Mouse (Mus musculus) heart, adult 2 months (tissue): ENCODE measurements around the gene Tnfaip3. TPM values are rescaled to one million over a fixed set of nuclear protein-coding genes. Genes with fewer than 3 reads are reported as not detected.

Experiments used
- DNase-seq, 2 experiments: peaks; one replicate each; pipeline ENCODE4 v3.0.0; 2021
- H3K27ac ChIP-seq: fragments of 200-600 bp; 2 replicates; pipeline ENCODE4 v1.8.1; 2022
- H3K27me3 ChIP-seq: fragments of 200-500 bp; 2 replicates; pipeline ENCODE4 v1.6.1; 2012; ENCODE audit warnings: mild to moderate bottlenecking, low read length, inconsistent platforms, mixed read lengths; ENCODE audit not compliant: control insufficient read depth, insufficient read depth
- H3K36me3 ChIP-seq: fragments of 200-500 bp; 2 replicates; pipeline ENCODE4 v1.6.1; 2012; ENCODE audit warnings: low read length, inconsistent platforms; ENCODE audit not compliant: control insufficient read depth, insufficient read depth
- H3K4me1 ChIP-seq: fragments of 200-500 bp; 2 replicates; pipeline ENCODE4 v1.6.1; 2011; ENCODE audit warnings: low read length; ENCODE audit not compliant: control insufficient read depth, insufficient read depth
- H3K4me3 ChIP-seq: fragments of 200-600 bp; 2 replicates; pipeline ENCODE4 v1.8.1; 2022
- H3K79me2 ChIP-seq: fragments of 200-500 bp; replicated peaks from 2 replicates; pipeline ENCODE4 v1.6.1; 2012; ENCODE audit warnings: mild to moderate bottlenecking, inconsistent platforms, low read length, moderate library complexity, mixed read lengths; ENCODE audit not compliant: control insufficient read depth, insufficient read depth
- H3K9ac ChIP-seq: fragments of 200-500 bp; 2 replicates; pipeline ENCODE4 v1.6.1; 2012; ENCODE audit warnings: low read depth, mild to moderate bottlenecking, control low read depth, inconsistent platforms, low read length, mixed read lengths
- CTCF ChIP-seq: fragments of 200-600 bp; IDR thresholded peaks from 2 replicates; pipeline ENCODE4 v1.8.1; 2022; ENCODE audit warnings: antibody characterized with exemption, mild to moderate bottlenecking, moderate library complexity
- EP300 ChIP-seq: fragments of 200-500 bp; IDR thresholded peaks from 2 replicates; pipeline ENCODE4 v1.6.1; 2011; ENCODE audit warnings: low read depth, low read length, control low read depth; ENCODE audit not compliant: insufficient read depth
- POLR2A ChIP-seq: fragments of 200-500 bp; IDR thresholded peaks from 2 replicates; pipeline ENCODE4 v1.6.1; 2011; ENCODE audit warnings: mild to moderate bottlenecking, low read depth, low read length, control low read depth; ENCODE audit not compliant: insufficient read depth
- WGBS: fragments of 180-500 bp; shearing (Covaris S2); methylation state at CpG from one replicate; pipeline ENCODE4 v1.1.7; 2018; 5-methylcytosine and 5-hydroxymethylcytosine counted together
- intact Hi-C: fragments of 180-260 bp; cut with DNase I; formaldehyde crosslinking; loops from one replicate; pipeline ENCODE4 v1.15.1; 2025
- polyA plus RNA-seq: library from polyadenylated mRNA; depleted of rRNA; stranded (reverse); fragments of >200 nt; gene quantifications from 2 replicates; pipeline ENCODE4 v1.2.3, GENCODE M21; 2012
- total RNA-seq, 2 experiments: library from RNA; stranded (reverse); gene quantifications; 2 replicates each; pipeline ENCODE4 v1.2.3; 2021

Gene Tnfaip3
- total and polyA plus RNA-seq, 3 experiments, result 1.5 to 2.1 (median 2.0) TPM

DNA sequence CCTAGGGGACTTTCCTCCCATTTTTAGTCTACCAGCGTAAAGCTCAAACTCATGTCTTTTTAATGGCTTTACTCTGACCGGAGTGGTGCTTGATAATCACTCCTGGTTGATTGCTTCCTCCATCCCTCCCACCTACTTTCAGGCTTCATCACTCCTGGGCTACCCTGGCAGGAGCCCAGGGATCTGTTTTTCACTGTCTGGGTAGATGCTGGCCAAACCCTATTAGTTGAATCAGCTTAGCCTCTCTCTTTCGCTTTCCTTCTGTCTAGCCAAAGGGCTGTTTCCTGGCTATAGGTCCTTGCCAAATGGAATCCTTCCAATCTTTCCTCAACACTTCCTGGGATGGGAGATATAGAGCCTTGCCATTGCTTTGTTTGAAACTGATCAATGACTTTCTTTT is 19.3 kb upstream of the Tnfaip3 start:
- Histone ChIP-seq H3K27ac (no peak overlapping the region), H3K4me3 (no peak overlapping the region), H3K36me3 (no peaks in the 10 kb centered on the region), H3K27me3 (no peaks in the 10 kb centered on the region), H3K9ac (no peak overlapping the region), H3K79me2 (no peaks in the 10 kb centered on the region), H3K4me1 (no peaks in the 10 kb centered on the region; the same call in 1 of the 2 replicates)
- DNase-seq, result no peak
- intact Hi-C loops, result no loop called here
- 34% methylated on average over 3 of the region's 3 CpGs for WGBS
- TF ChIP-seq EP300 (no peak), CTCF (no peak), POLR2A (no peak)

DNA sequence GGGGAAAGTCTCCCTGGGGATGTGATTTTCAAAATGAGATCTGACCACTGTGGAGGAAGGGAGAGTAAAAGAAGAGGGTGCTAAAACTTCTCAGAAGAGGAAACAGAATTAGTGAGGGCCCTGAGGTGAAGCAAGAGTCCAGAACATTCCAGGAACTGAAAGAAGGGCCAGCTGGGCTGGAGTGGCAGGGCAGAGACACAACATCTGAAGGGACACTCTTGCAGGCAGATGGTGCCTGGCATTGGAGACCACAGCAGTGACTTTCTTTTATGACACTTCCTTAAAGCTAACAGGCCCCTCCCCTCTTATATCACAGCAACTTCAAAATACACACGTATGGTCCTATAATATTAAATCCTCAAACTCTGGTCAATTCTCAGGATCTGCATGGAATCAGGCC is 18.2 kb upstream of the Tnfaip3 start:
- no peaks in the 10 kb centered on the region for H3K79me2 ChIP-seq
- H3K36me3 ChIP-seq, result no peaks in the 10 kb centered on the region
- H3K4me1 ChIP-seq, result no peaks in the 10 kb centered on the region; the same call in 1 of the 2 replicates
- intact Hi-C loops, result no loop called here
- H3K27ac ChIP-seq, result no peak overlapping the region
- no peak overlapping the region for H3K4me3 ChIP-seq
- 76% methylated on average over 1 of the region's 1 CpGs for WGBS
- no peak overlapping the region for H3K9ac ChIP-seq
- peak in 1 of 2 experiments; percentile 51 for DNase-seq
- TF ChIP-seq CTCF, result no peak
- no peaks in the 10 kb centered on the region for H3K27me3 ChIP-seq

DNA sequence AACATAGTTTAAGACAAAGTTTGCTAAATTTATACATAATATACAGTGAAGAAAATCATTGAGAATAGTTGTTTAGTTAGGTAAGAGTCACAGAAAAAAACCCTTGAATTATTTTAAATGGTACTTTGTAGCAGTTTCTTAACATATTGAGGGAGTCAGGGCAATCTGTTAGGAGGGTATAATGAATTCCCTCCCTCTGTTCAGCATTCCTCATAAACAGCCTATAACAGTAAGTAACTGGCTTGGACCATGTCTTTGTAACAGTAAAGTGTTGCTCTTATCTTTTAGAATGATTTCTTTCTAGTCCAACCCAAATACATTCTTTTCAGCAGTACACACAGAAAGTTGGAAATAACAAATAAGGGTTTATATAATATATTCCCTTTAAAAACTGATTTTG is 16.4 kb upstream of the Tnfaip3 start:
- H3K4me1 ChIP-seq, result no peaks in the 10 kb centered on the region; the same call in 1 of the 2 replicates
- no peak overlapping the region for H3K27ac ChIP-seq
- TF ChIP-seq EP300 (no peak), POLR2A (no peak), CTCF (no peak)
- H3K79me2 ChIP-seq, result no peaks in the 10 kb centered on the region
- H3K4me3 ChIP-seq, result no peak overlapping the region
- H3K9ac ChIP-seq, result no peak overlapping the region
- intact Hi-C loops, result no loop called here
- no peaks in the 10 kb centered on the region for H3K36me3 ChIP-seq
- no peaks in the 10 kb centered on the region for H3K27me3 ChIP-seq
- no peak for DNase-seq

GRCm38 (mm10) chr10:19030628-19031027 is 15.2 kb upstream of the Tnfaip3 start:
- 71% methylated on average over 2 of the region's 2 CpGs for WGBS
- intact Hi-C loops, result no loop called here

GRCm38 (mm10) chr10:19026710-19027109 is 11.3 kb upstream of the Tnfaip3 start:
- no peaks in the 10 kb centered on the region for H3K36me3 ChIP-seq
- H3K27ac ChIP-seq, result no peak overlapping the region
- H3K27me3 ChIP-seq, result no peaks in the 10 kb centered on the region
- no peak overlapping the region for H3K4me3 ChIP-seq
- H3K79me2 ChIP-seq, result no peaks in the 10 kb centered on the region
- DNase-seq, result no peak
- intact Hi-C loops, result no loop called here
- H3K4me1 ChIP-seq, result no peaks in the 10 kb centered on the region
- H3K9ac ChIP-seq, result no peak overlapping the region
- WGBS, result 82% methylated on average over 5 of the region's 5 CpGs
- no peak for TF ChIP-seq EP300
- TF ChIP-seq CTCF, result no peak
- no peak for TF ChIP-seq POLR2A

More at GRCm38 (mm10) chr10:19030628-19031027, 15.2 kb upstream of the Tnfaip3 start:
- H3K4me1 ChIP-seq, result no peaks in the 10 kb centered on the region; the same call in 1 of the 2 replicates
- no peak overlapping the region for H3K27ac ChIP-seq
- H3K79me2 ChIP-seq, result no peaks in the 10 kb centered on the region
- H3K36me3 ChIP-seq, result no peaks in the 10 kb centered on the region
- H3K4me3 ChIP-seq, result no peak overlapping the region
- no peaks in the 10 kb centered on the region for H3K27me3 ChIP-seq
- TF ChIP-seq CTCF (no peak), EP300 (no peak), POLR2A (no peak)
- H3K9ac ChIP-seq, result no peak overlapping the region
- DNase-seq, result no peak

- Histone ChIP-seq H3K36me3 (no peaks in the 10 kb centered on the region), H3K27ac (no peak overlapping the region), H3K4me1 (no peaks in the 10 kb centered on the region), H3K9ac (no peak overlapping the region), H3K27me3 (no peaks in the 10 kb centered on the region), H3K79me2 (no peaks in the 10 kb centered on the region), H3K4me3 (no peak overlapping the region)
- TF ChIP-seq EP300 (no peak), CTCF (no peak), POLR2A (no peak)
- intact Hi-C loops, result no loop called here
- 87% methylated on average over 5 of the region's 5 CpGs for WGBS
- no peak for DNase-seq
Measured at GRCm38 (mm10) chr10:19024353-19024752, 8.9 kb upstream of the Tnfaip3 start.
